Mouse (Mus musculus) CD4-positive, CD25-positive, alpha-beta regulatory T cell, adult 2 months (primary cell): Measurements from ENCODE around the gene Anp32e.
"Not testable (repeated sequence)": the region's sequence is repeated elsewhere in the genome, so short reads cannot be mapped to it uniquely, and the experiment has no call there.

Experiments used
- DNase-seq: peaks from one replicate; pipeline ENCODE4 v3.0.0-alpha.2; 2012; ENCODE audit warnings: low read depth, low spot score

Gene Anp32e

GRCm38 (mm10) chr3:95928658-95929503 is at the start of gene Anp32e:
TSS of gene Anp32e (plus strand) at chr3:95929246.
- DNase-seq, result peak; percentile 98

GRCm38 (mm10) chr3:95881979-95882815 is 46.8 kb upstream of the Anp32e start, which contains the start of gene Ciart:
TSS of gene Ciart (minus strand) at chr3:95882251.
- peak; percentile 96 for DNase-seq

DNA sequence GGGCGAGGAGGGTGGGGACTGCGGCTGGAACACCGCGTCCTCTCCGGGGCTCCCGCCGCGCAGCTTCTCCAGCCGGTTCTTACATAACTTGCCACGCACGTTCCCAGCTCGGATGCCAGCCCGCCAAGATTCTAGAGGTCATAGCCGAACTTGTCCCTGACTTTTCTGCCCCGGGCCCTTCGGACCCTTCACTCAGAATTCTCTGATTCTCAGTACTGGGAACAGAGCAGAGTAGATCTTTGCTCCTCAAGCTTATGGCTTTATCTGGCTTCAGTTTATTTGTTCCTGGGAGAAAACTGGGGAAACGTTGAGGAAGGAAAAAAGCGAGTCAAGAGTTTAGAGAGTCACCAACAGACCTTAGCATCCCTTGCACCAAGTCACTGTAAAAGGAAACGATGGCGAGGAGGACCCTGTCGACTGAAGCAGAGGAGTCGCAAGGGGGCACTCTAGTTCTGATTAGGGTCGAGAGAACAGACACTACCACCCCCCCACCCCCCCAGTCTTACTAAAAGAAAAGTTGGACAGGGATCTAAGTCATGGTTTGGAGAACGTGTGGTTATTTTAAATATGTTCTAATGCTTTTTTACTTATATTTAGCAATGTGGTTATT is 46.1 kb upstream of the Anp32e start:
- peak; percentile 80 for DNase-seq

DNA sequence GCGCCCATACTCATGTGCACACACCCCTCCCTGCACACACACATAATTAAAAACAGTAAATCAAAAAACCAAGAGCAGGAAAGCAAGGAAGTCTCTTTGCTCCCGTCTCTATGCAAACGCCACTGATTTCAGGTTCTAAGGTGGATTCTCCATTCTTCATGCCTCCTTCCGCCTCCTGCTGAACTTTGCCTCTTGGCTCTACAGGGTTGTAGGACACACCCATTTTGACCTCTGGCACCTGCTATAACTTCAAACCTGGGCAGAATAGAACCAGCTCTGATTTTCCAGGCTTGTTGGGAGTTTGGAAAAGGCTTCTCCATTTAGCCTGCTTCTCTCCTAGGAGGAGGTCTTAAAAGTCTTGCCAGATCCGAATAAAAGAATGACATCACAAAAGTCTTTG is 44.6 kb upstream of the Anp32e start:
- no peak for DNase-seq

DNA sequence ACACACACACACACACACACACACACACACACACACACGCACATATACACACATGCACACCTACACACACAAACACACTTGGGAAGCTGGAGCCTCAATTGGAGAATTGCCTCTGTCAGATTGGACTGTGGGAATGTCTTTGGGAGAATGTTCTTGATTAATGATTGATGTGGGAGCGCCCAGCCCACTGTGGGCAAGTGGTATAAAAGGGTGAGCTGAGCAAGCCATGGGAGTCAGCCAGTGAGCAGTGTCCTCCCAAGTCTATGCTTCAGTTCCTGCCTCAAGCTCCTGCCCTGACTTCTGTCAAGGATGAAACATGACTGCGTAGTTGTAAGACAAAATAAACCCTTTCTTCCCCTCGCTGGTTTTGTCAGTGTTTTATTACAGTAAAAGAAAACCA is 41.5 kb upstream of the Anp32e start:
- no peak for DNase-seq

DNA sequence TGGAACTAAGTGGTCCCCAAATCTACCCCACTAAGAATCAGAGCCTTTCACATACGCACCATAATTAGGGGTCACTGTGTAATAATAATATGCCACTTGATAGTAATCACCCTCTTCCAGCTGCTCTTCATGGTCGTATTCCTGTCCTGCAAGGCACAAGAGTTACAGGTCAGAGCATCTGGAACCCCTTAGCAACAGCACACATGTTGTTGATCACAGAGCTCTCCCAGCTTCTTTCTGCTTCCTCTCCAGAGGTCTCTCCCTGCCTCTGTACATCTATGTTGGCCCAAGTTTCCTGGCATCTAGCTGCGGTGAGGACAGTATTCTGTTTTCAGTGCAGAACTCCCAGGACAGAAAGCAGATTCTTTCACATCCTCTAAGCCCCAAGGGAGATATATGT is 39.4 kb upstream of the Anp32e start:
- DNase-seq, result no peak

DNA sequence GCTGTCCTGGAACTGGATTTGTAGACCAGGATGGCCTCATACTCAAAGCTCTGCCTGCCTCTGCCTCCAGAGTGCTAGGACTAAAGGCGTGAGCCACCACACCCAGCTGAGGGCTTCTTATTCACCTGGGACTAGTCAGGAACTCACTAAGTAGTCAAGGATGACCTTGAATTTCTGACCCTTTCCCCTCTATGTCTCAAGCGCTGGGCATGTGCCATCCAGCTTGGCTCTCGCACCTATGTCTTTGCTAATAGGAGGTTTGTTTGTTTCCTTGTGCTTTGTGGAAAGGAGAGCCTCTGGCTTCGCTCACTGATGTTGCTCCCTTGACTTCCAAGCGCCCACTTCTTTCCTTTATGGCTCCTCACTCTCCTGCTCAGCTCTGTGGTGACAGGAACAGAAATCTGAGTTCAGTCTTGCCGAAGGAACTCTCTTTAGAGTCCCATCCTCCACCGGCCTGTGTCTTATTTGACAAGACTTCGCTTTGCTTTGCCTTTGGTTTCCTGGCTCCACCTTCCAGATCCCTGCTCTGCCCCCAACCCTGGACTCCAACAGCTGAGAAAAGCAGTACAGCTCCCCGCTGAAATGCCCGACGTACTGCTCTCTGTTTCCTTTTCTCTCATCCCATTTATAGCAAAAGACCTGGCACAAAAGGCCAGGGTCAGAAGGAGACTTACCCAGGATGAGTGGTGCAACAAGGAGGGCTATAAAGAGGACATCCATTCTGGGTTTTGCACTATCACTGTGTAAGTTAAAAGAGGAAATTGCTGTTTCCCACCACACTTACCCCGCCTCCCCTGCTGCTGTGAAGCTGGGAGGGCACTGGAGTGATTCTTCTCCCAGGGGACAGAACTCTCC is 37.6 kb upstream of the Anp32e start, which contains the start of gene BC028528:
Gene BC028528, minus strand, starts transcription at position 795 of the 855 bp plus-strand sequence.
- no peak for DNase-seq

DNA sequence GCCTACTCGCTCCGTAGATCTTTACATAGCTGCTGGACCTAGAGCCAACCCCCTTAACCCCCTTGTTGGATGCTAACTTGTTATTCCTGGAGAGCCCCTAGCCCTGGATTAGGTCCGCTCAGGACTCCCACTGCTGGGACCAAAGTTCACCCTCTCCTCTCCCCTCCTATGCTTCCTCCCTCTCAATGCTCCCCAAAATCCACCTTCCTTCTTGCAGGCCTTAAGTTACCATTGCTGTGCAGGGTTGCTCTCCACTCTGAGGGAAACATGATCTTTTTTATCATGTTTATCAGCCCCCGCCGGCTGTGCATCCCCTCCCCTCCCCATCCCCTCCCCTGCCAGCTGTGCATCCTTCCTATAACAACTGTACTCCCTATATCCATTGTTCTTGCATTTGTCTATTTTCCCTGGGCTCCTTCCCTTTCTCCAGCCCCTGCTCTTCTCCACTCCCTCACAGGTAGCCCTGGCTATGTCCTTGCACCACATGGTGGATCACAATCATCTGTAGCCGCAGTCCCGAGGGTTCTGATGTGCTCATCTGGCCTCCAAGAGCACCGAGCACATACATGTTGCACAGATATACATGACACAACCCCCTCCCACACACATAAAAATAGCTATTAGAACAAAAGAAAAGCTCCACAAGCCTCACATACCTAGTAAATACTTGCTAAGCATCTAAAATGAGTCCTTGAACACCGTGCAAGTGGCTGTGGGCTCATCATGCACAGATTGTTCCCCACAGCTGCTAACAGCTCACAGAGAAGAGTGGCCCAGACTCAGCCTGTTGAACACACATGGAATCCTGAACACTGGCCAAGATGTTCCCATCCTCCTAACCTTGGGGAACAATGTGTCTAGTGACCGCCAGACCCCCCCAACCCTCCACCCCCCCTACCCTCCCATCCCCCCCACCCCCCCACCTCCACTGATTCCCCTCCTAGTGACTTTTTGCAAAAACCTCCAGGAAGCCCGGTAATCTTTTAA is 36.7 kb upstream of the Anp32e start:
- DNase-seq, result no peak

DNA sequence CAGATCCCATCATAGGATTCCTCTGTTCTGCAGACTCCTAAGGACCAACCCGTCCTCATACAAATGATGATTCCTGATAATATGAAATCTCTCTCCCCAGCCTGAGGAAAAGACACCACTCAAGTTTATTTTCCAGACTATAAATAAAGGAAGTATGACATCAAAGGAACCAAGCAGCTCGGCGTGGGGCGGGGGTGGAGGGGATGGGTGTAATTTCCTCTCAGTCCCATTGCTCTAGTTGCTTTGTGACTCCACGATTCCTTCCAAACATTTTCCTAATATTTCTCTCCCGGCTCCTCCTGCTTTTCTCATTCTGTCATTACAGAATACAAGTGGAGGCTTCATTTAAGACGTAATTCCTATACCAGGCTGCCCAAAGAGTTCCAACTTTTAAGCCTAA is 35.9 kb upstream of the Anp32e start:
- peak; percentile 48 for DNase-seq

- peak; percentile 98 for DNase-seq
Observed at GRCm38 (mm10) chr3:95893606-95894316, 35.3 kb upstream of the Anp32e start, which contains the start of gene Aph1a. TSS of gene Aph1a (plus strand) at chr3:95893969.

- no peak for DNase-seq
Observed at GRCm38 (mm10) chr3:95894317-95895160, 34.5 kb upstream of the Anp32e start.

- DNase-seq, result not testable (repeated sequence)
Observed at GRCm38 (mm10) chr3:95895501-95895900, 33.5 kb upstream of the Anp32e start.

- no peak for DNase-seq
Observed at GRCm38 (mm10) chr3:95899800-95900524, 29.1 kb upstream of the Anp32e start.

- no peak for DNase-seq
Observed at GRCm38 (mm10) chr3:95901616-95902372, 27.3 kb upstream of the Anp32e start.

DNA sequence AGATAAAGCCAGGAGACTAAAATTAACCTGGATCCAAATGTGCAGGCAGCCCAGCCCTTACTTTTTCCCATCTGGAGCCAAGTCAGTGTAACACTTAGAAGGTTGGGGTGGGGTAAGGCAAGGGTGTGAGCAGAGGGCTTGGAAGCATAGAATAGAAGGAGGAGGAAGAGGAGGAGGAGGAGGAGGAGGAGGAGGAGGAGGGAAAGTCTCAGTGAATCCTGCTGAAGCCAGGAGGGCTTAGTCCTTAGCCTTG is 26.7 kb upstream of the Anp32e start:
- no peak for DNase-seq

- DNase-seq, result no peak
Observed at GRCm38 (mm10) chr3:95902643-95903042, 26.4 kb upstream of the Anp32e start.
